In the genomic region with DNA sequence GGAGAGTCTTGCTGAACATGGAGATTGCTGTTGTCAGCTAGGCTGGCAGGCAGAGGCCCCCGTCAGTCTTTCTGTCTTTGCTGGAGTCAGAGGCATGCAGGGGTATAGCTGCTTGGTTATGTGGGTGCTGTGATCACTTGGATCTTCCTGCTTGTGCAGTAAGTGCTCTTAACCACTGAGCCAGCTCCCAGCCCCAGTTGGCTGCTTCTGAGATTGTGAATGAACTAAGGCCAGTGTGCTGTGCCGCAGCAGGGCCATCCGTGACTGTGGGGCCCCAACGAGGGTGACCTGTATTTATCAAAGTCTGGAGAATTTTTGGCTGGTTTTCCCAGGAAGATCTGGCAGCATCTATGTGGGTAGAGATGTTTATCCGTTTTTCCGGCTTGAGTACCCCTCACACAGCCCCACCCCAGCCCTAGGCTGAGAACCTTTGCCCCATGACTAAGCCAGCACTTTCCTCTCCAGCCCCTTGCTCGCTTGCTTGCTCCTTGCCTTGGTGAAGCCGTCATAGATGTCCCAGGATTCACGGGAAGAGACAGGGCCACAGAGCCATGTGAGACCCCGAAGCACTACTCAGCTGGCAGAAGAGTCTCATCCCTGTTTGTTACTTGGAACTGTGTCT, we compare ENCODE assay signal across 26 mouse cellular contexts. TPM values are rescaled to one million over a fixed set of nuclear protein-coding genes. Genes with fewer than 3 reads are reported as not detected.
DNase-seq lines count a peak whose midpoint lies in the region; ATAC-seq and TF ChIP-seq lines count a peak whose summit lies in the region.
"Had no signal": no experiment of that assay in that cellular context is flagged by ENCODE, and none has a peak within 500 bp of the region (broad histone marks: within the 10 kb centered on the region; RNA-seq: fewer than 3 reads in every experiment).

No protein-coding gene starts in this region.

- no peaks in the 10 kb centered on the region for H3K9me3 ChIP-seq in lung, embryonic 15.5 days
- no peaks in the 10 kb centered on the region for H3K9me3 ChIP-seq in stomach, embryonic 16.5 days (replicated peaks; ENCODE audit: control insufficient read depth, low read length)
- H3K9me3 ChIP-seq in stomach, postnatal 0 days (ENCODE audit: control insufficient read depth, low read length): no peaks in the 10 kb centered on the region
- H3K9me3 ChIP-seq: embryonic facial prominence, embryonic 12.5 days; forebrain, embryonic 15.5 days; heart, embryonic 15.5 days; hindbrain, embryonic 15.5 days had no signal

- no peaks in the 10 kb centered on the region for H3K27me3 ChIP-seq in lung, embryonic 15.5 days
- no peaks in the 10 kb centered on the region for H3K27me3 ChIP-seq in stomach, embryonic 16.5 days (ENCODE audit: control insufficient read depth, insufficient read depth, low read length)
- H3K27me3 ChIP-seq in stomach, postnatal 0 days (ENCODE audit: control insufficient read depth, insufficient read depth, low read length): no peaks in the 10 kb centered on the region
- H3K27me3 ChIP-seq: embryonic facial prominence, embryonic 12.5 days; forebrain, embryonic 15.5 days; heart, embryonic 15.5 days; hindbrain, embryonic 15.5 days had no signal

- TF ChIP-seq EP300 in stomach, postnatal 0 days (optimal IDR thresholded peaks at IDR 0.05): no peak

- H3K4me3 ChIP-seq in lung, embryonic 15.5 days: no peak overlapping the region
- no peak overlapping the region for H3K4me3 ChIP-seq in stomach, embryonic 16.5 days (replicated peaks; ENCODE audit: low read length)
- H3K4me3 ChIP-seq in stomach, postnatal 0 days (ENCODE audit: low read depth, low read length): no peak overlapping the region
- H3K4me3 ChIP-seq: embryonic facial prominence, embryonic 12.5 days; forebrain, embryonic 15.5 days; heart, adult 2 months; heart, embryonic 15.5 days; hindbrain, embryonic 15.5 days had no signal

- no peak for TF ChIP-seq CTCF in stomach, postnatal 0 days (IDR thresholded peaks at IDR 0.05; ENCODE audit: low read depth)

- WGBS in lung, embryonic 15.5 days: 41% methylated on average over 10 of the region's 10 CpGs
- 53% methylated on average over 10 of the region's 10 CpGs for WGBS in stomach, embryonic 16.5 days
- 48% methylated on average over 10 of the region's 10 CpGs for WGBS in stomach, postnatal 0 days

- H3K36me3 ChIP-seq in lung, embryonic 15.5 days: no peaks in the 10 kb centered on the region
- H3K36me3 ChIP-seq in stomach, embryonic 16.5 days (ENCODE audit: control insufficient read depth, insufficient read depth, low read length): no peaks in the 10 kb centered on the region
- H3K36me3 ChIP-seq in stomach, postnatal 0 days (ENCODE audit: control insufficient read depth, insufficient read depth, low read length): no peaks in the 10 kb centered on the region
- H3K36me3 ChIP-seq: embryonic facial prominence, embryonic 12.5 days; forebrain, embryonic 15.5 days; G1E; heart, embryonic 15.5 days; hindbrain, embryonic 15.5 days had no signal

- H3K4me2 ChIP-seq in lung, embryonic 15.5 days: no peak overlapping the region
- H3K4me2 ChIP-seq in stomach, embryonic 16.5 days (ENCODE audit: low read depth, low read length): no peak overlapping the region
- no peak overlapping the region for H3K4me2 ChIP-seq in stomach, postnatal 0 days (replicated peaks; ENCODE audit: low read depth)
- H3K4me2 ChIP-seq: embryonic facial prominence, embryonic 12.5 days; forebrain, embryonic 15.5 days; heart, embryonic 11.5 days; heart, embryonic 15.5 days; hindbrain, embryonic 15.5 days had no signal

- H3K4me1 ChIP-seq in lung, embryonic 15.5 days: 0 out of 2 replicates have a peak, but pooled peaks cover 7% of the 10 kb centered on the region
- H3K4me1 ChIP-seq in stomach, embryonic 16.5 days (ENCODE audit: control insufficient read depth, insufficient read depth, low read length): 0 out of 2 replicates have a peak, but pooled peaks cover 4% of the 10 kb centered on the region
- no peaks in the 10 kb centered on the region for H3K4me1 ChIP-seq in stomach, postnatal 0 days (replicated peaks; ENCODE audit: control insufficient read depth, insufficient read depth)
- H3K4me1 ChIP-seq: embryonic facial prominence, embryonic 12.5 days; forebrain, embryonic 15.5 days; heart, embryonic 15.5 days; hindbrain, embryonic 15.5 days had no signal

- no peak overlapping the region for H3K27ac ChIP-seq in lung, embryonic 15.5 days
- no peak overlapping the region for H3K27ac ChIP-seq in stomach, embryonic 16.5 days (ENCODE audit: low read length)
- no peak overlapping the region for H3K27ac ChIP-seq in stomach, postnatal 0 days (replicated peaks)
- H3K27ac ChIP-seq: embryonic facial prominence, embryonic 12.5 days; forebrain, embryonic 15.5 days; heart, adult 2 months; heart, embryonic 15.5 days; hindbrain, embryonic 15.5 days had no signal

- intact Hi-C loops in heart, postnatal 14 days (cut with DNase I): no loop called here

- peak; percentile 79 for DNase-seq in heart, adult 11 months
- DNase-seq in heart, postnatal 14 days: no peak
- DNase-seq in lung, adult 18-20 months: no peak
- DNase-seq in stomach, postnatal 0 days (ENCODE audit: low spot score): no peak
- DNase-seq in cerebellum, adult 11-12 months: no peak
- DNase-seq in embryo, embryonic 10 days (ENCODE audit: low spot score): no peak
- DNase-seq: adrenal gland, postnatal 14 days; B cell, adult 2 months; cerebellum, adult 2 months; cerebellum, postnatal 10 days; embryo, embryonic 11 days; gastrocnemius, postnatal 10 days; heart, adult 2 months had no signal

- peak; percentile 39; the same call in 1 of the 2 replicates for ATAC-seq in lung, embryonic 15.5 days (ENCODE audit: borderline replicate concordance, extremely low read depth, low FRiP score, low TSS enrichment)
- ATAC-seq in stomach, embryonic 16.5 days (ENCODE audit: insufficient read depth, low FRiP score): peak; percentile 40; the same call in 1 of the 2 replicates
- ATAC-seq in stomach, postnatal 0 days (ENCODE audit: low FRiP score, low TSS enrichment): no peak
- ATAC-seq: CD4-positive, CD25-positive, alpha-beta regulatory T cell, adult 4 months; forebrain, embryonic 15.5 days had no signal

- H3K9ac ChIP-seq in lung, embryonic 15.5 days: no peak overlapping the region
- H3K9ac ChIP-seq in stomach, embryonic 16.5 days (ENCODE audit: low read length): no peak overlapping the region
- no peak overlapping the region for H3K9ac ChIP-seq in stomach, postnatal 0 days (ENCODE audit: low read length)
- H3K9ac ChIP-seq: embryonic facial prominence, embryonic 12.5 days; forebrain, embryonic 15.5 days; heart, embryonic 15.5 days; hindbrain, embryonic 15.5 days had no signal

RNA-seq across cellular contexts. Expression of a gene that starts 24.5 kb away (rescaled TPM):
- total RNA-seq in heart, postnatal 14 days (2021): 100 to 1,000 TPM; 335 to 337 TPM
- polyA plus RNA-seq in lung, embryonic 15.5 days (2015; fragmentation: Nextera tagmentation; extraction: Ambion mirVana): 343 and 369 TPM in 2 replicates
- 380 and 388 TPM in 2 replicates for polyA plus RNA-seq in stomach, embryonic 16.5 days (2015; fragmentation: Nextera tagmentation; extraction: Ambion mirVana)
- 206 and 241 TPM in 2 replicates for polyA plus RNA-seq in stomach, postnatal 0 days (2015; fragmentation: Nextera tagmentation; extraction: Ambion mirVana)
- total RNA-seq: G1E had no signal
- polyA plus RNA-seq: CD4-positive, CD25-positive, alpha-beta regulatory T cell, adult 4 months; G1E had no signal

RNA-seq across cellular contexts. Expression of a gene that starts 32.5 kb away (rescaled TPM):
- total RNA-seq in heart, postnatal 14 days (2021): not detected
- polyA plus RNA-seq in lung, embryonic 15.5 days (2015; fragmentation: Nextera tagmentation; extraction: Ambion mirVana): 0.04 TPM in 1 of 2 replicates, not detected in the other
- polyA plus RNA-seq in stomach, embryonic 16.5 days (2015; fragmentation: Nextera tagmentation; extraction: Ambion mirVana): not detected in 2 replicates
- not detected in 2 replicates for polyA plus RNA-seq in stomach, postnatal 0 days (2015; fragmentation: Nextera tagmentation; extraction: Ambion mirVana)
- total RNA-seq: adrenal gland, postnatal 14 days; gastrocnemius, postnatal 10 days; gastrocnemius, postnatal 4 days; heart, adult 2 months; heart, postnatal 25 days had no signal
- polyA plus RNA-seq: CD4-positive, CD25-positive, alpha-beta regulatory T cell, adult 4 months; embryonic facial prominence, embryonic 12.5 days; forebrain, embryonic 11.5 days; G1E; heart, adult 2 months; heart, embryonic 11.5 days; heart, embryonic 15.5 days; hindbrain, embryonic 11.5 days; hindbrain, embryonic 15.5 days had no signal
